Mouse (Mus musculus) heart, postnatal 10 days (tissue): ENCODE results near the gene Rapgef3. TPM values are rescaled to one million over a fixed set of nuclear protein-coding genes. Genes with fewer than 3 reads are reported as not detected.

Experiments used
- DNase-seq, 2 experiments: peaks; one replicate each; pipeline ENCODE4 v3.0.0; 2021
- intact Hi-C: fragments of 180-260 bp; cut with DNase I; formaldehyde crosslinking; loops from one replicate; pipeline ENCODE4 v1.15.1; 2025
- total RNA-seq, 2 experiments: library from RNA; stranded (reverse); gene quantifications; 2 replicates each; pipeline ENCODE4 v1.2.3; 2021

Rapgef3 gene
- total RNA-seq, 2 experiments from 2014 or later: 29.2 to 30.7 TPM

GRCm38 (mm10) chr15:97728394-97728793 lies 39.4 kb downstream of the Rapgef3 start:
- peak in 1 of 2 experiments; percentile 43 for DNase-seq
- intact Hi-C loops: loop anchor here (2.0 kb wide), 1 partner anchor 14 kb away; no protein-coding TSS in a partner anchor

DNA sequence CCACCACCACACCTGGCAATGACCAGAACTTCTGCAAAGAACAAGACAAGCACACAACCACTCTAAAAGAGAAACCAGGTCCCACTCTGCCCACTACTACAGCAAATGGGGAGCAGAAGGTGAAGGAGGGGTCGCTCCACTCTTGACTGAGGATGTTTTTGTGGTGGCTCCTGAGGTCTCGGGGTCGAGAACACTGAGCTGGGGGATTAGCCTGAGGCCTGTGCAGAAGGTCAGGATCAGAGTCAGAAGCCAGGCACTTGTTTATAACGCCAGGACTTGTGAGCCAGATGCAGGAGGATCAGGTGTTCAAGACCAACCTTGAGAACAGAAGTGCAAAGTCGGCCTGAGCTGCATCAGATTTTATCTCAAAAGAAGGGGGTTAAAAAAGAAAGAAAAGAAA lies 40.3 kb downstream of the Rapgef3 start:
- no peak for DNase-seq
- intact Hi-C loops: no loop called here

- intact Hi-C loops: no loop called here
- peak in 1 of 2 experiments; percentile 39 for DNase-seq
These were observed 40.7 kb downstream of the Rapgef3 start for GRCm38 (mm10) chr15:97727048-97727447.

- intact Hi-C loops: no loop called here
- no peak for DNase-seq
These were observed 41.5 kb downstream of the Rapgef3 start for GRCm38 (mm10) chr15:97726310-97726709.

GRCm38 (mm10) chr15:97725198-97725785 lies 42.5 kb downstream of the Rapgef3 start:
- intact Hi-C loops: no loop called here
- DNase-seq: no peak

DNA sequence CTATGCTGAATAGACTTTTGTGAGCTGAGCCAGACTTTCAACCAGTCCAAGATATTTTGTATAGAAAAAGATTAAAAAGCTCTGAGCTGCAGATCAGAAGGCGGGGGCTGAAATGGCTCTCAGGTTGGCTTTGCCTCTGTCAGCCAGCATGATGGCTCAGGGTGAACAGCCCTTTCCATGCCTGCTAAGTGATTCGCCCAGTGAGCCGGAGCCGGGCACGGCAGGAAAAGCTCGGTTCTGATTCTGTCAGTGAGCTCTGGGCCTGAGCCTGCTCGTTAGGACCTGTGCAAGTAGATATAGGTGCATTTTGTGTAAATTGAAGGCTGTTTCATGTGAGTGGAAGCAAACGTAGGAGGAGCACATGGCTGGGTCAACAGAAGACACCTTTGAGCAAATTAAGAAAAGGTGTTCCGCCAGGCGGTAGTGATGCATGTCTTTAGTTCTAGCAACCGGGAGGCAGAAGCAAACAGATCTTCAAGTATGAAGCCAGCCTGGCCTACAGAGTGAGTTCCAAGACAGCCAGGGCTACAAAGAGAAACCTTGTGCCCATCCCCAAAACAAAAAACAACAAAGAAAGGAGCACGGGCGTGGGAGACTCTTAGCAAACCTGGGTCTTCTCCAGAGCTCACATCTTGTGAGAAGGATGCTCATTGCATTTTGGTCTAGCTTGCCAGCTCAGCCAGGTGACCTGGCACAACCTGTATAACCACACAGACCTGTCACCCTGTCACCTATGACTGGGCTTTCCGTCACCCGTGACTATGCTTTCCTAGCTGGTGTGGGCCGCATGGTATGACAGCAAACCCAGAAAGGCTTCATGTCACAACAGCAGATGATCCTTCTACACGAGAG lies 43.2 kb downstream of the Rapgef3 start:
- intact Hi-C loops: no loop called here
- no peak for DNase-seq

- intact Hi-C loops: no loop called here
These were observed 44.0 kb downstream of the Rapgef3 start for GRCm38 (mm10) chr15:97723536-97724345.

GRCm38 (mm10) chr15:97721008-97721701 lies 46.6 kb downstream of the Rapgef3 start:
- no peak for DNase-seq
- intact Hi-C loops: loop anchor here (2.0 kb wide), 1 partner anchor 46 kb away; the partner anchor contains the start of gene Rapgef3

More at GRCm38 (mm10) chr15:97723536-97724345, 44.0 kb downstream of the Rapgef3 start:
- DNase-seq: no peak

GRCm38 (mm10) chr15:97720026-97720675 lies 47.6 kb downstream of the Rapgef3 start:
- intact Hi-C loops: loop anchor here (2.0 kb wide), 1 partner anchor 47 kb away; the partner anchor contains the start of gene Rapgef3
- peak; percentile 43 to 49 for DNase-seq

DNA sequence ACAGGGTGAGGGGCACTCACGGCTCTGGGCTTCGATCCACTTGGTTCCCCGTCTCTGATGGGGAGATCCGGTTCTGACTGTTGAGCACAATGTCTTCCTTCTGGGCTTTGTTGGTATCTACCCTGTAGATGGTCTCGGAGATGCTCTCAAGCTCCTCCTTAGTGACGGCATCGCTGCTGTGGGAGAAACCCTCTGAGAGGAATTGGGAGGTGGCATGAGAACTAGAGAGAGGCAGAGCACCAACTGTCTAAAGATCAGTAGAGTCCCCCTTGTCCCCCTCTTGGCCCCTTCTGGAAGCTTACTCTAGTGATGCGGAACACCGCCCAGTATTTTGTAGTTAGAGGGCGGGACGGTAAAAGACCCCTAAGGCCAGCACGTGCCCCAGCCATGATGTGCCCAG lies 48.3 kb downstream of the Rapgef3 start:
- intact Hi-C loops: loop anchor here (5.0 kb wide), 1 partner anchor 233 kb away; no protein-coding TSS in a partner anchor
- no peak for DNase-seq

DNA sequence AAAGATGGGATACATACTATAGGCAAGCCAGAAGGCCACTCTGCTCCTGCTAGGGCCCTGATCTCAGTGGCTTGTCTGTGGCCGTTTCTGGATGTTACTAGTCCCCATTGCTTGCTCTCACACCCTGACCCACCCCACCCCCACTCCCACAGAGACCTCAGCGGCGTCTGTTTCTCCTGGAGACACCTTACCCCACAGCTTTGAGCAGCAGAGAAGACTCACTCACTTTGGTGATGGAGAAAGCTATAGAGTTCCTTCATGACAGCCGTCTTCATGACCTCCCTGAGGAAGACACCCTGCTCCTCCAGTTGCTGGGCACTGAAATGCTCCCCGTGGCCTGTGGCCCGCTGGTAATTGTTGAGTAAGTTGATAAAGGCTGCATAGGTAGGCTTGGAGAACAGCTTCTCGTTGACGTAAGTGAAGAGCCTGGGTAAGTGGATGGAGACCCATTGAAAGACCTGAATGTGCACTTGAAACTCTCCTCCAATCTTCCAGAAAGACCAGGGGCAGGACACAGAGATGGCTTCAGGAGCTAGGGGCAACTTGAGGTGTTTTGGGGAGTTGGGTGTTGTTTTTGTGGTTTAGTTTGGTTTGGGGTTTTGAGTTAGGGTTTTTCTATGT lies 49.1 kb downstream of the Rapgef3 start:
- DNase-seq: no peak
- intact Hi-C loops: loop anchor here (1.0 to 5.0 kb wide), 3 partner anchors 61 to 234 kb away; no protein-coding TSS in a partner anchor

DNA sequence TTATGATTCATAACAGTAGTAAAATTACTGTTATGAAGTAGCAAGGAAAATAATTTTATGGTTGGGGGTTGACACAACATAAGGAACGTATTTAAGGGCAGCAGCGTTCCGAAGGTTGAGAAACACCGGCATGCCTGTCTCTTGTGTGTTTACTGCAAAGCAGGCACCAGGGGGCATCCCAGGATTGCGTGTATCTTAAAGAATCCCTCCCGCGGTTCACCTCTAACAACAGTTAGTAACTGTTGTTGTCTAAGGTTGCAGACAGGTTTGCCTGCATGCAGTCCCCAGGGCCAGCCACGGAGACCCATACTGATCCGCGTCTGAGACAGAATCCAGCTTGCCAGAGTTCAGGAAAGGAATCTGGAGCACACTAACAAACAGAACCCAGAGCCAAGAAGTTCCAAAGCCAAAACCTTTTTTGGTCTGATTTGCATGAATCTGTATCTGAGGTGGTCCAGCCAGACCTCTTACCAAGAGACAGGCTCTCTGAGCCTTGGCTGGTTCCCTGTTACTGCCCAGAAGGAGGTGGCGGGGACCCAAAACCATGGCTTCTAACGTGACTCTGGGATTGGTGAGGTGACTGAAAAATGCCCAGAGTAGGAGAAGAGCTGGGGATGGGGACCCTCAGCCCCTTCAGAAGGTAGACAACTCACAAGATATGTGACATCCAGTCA lies 49.8 kb downstream of the Rapgef3 start:
- DNase-seq: peak; percentile 72 to 75
- intact Hi-C loops: loop anchor here (1.0 to 5.0 kb wide), 3 partner anchors 61 to 234 kb away; no protein-coding TSS in a partner anchor

DNA sequence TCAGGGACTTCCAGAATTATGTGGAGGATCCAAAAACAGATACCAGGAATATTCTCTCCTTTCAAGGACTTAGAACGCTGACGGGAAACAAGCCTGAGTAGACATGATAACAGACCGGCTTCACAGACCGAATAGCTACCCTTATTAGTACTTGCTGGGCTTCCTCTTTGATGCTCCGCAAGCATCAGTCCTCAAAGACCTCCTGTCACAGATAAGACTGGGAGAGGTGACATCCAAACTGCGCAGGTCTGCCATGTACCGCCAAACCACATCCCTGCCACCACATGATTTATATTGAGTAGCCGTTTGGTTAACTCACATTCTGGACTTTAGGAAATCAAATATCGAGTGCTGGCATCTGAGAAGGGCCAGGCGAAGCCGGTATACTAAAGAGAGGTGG lies 51.0 kb downstream of the Rapgef3 start:
- no peak for DNase-seq
- intact Hi-C loops: loop anchor here (5.0 kb wide), 1 partner anchor 236 kb away; no protein-coding TSS in a partner anchor

- intact Hi-C loops: loop anchor here (5.0 kb wide), 1 partner anchor 237 kb away; no protein-coding TSS in a partner anchor
- DNase-seq: no peak
These were observed 52.0 kb downstream of the Rapgef3 start for GRCm38 (mm10) chr15:97715734-97716133.

DNA sequence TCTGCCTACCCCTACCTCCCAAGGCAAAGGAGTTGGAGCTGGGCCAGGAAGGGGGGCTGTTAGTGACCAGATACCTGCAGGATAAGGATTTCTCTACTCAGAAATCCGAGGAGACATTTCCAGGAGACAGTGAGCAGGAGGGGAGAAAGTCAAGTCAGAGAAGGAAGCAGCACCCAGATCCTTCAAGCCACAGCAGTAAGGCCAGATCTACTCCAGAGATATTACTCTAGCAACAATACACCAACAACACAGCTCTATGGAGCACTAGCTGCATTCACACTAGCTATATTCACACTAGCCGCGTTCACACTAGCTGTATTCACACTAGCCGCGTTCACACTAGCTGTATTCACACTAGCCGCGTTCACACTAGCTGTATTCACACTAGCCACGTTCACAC lies 52.7 kb downstream of the Rapgef3 start:
- no peak for DNase-seq
- intact Hi-C loops: loop anchor here (5.0 kb wide), 1 partner anchor 237 kb away; no protein-coding TSS in a partner anchor

DNA sequence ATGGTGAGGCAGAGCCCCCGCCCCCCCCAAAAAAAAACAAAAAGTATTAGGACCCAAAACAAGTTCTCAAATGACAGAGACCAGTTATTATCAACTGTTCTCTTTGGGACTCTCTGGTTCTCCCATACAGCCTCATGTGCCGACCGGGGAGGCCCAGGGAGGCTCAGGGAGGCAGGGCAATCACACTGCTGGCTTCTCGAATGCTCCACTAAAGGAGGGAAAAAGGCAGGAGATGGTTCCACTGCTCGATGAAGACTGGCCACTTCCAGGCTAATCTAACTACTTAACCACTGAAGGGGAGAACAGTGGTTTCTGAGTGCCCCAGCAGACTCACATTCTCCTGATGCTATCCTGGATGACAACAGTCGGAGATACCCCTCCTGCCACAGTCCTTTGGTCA lies 55.2 kb downstream of the Rapgef3 start:
- DNase-seq: no peak
- intact Hi-C loops: no loop called here

- intact Hi-C loops: no loop called here
- no peak for DNase-seq
These were observed 56.9 kb downstream of the Rapgef3 start for GRCm38 (mm10) chr15:97710906-97711305.
